Comparison of ENCODE assay signal across 9 mouse cellular contexts in the genomic region with DNA sequence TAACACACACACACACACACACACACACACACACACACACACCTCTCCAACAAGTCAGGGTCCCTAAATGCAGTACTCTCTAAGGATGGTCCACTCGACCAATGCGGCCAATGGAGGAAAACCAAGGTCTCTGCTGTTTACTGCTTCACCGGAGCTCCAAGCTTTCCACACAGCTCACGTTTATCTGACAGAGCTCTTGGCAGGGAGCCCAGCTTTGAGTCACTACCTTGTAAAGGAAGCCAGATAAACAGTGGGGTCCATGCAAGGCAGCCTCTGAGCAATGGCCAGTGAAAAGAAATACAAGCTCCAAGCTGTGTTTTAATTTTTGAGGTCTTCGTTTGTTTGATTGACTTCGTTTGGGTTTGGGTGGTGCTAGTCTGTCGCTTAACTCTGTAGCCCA.
DNase-seq lines count a peak whose midpoint lies in the region; ATAC-seq and TF ChIP-seq lines count a peak whose summit lies in the region.
"Had no signal": no experiment of that assay in that cellular context is flagged by ENCODE, and none has a peak within 500 bp of the region (broad histone marks: within the 10 kb centered on the region; RNA-seq: fewer than 3 reads in every experiment).

No protein-coding gene starts in this region.

- H3K4me3 ChIP-seq in forebrain, embryonic 12.5 days (replicated peaks), result no peak overlapping the region
- H3K4me3 ChIP-seq in forebrain, embryonic 11.5 days (ENCODE audit: low read depth, low read length), result no peak overlapping the region
- no peak overlapping the region for H3K4me3 ChIP-seq in forebrain, postnatal 0 days (ENCODE audit: low read depth, low read length)
- H3K4me3 ChIP-seq in intestine, postnatal 0 days (ENCODE audit: low read depth, low read length), result no peak overlapping the region
- H3K4me3 ChIP-seq in liver, embryonic 12.5 days, result no peak overlapping the region
- H3K4me3 ChIP-seq: erythroblast, embryonic 14.5 days had no signal

- no peak for DNase-seq in forebrain, embryonic 11.5 days (ENCODE audit: low spot score)
- DNase-seq in adrenal gland, postnatal 4 days (ENCODE audit: low spot score in 2 of 2), result peak; percentile 45 to 78
- DNase-seq in forebrain, postnatal 0 days, result peak; percentile 72
- DNase-seq in ovary, postnatal 14 days (ENCODE audit: low spot score), result peak; percentile 79
- no peak for DNase-seq in thymus, postnatal 0 days (ENCODE audit: low spot score)

- no peak overlapping the region for H3K4me2 ChIP-seq in forebrain, embryonic 12.5 days
- no peak overlapping the region for H3K4me2 ChIP-seq in forebrain, embryonic 11.5 days (ENCODE audit: low read depth, low read length, severe bottlenecking)
- no peak overlapping the region for H3K4me2 ChIP-seq in forebrain, postnatal 0 days (ENCODE audit: low read depth)
- H3K4me2 ChIP-seq in intestine, postnatal 0 days (replicated peaks; ENCODE audit: low read depth), result no peak overlapping the region
- no peak overlapping the region for H3K4me2 ChIP-seq in liver, embryonic 12.5 days

- WGBS in forebrain, embryonic 12.5 days, result 61% methylated on average over 7 of the region's 7 CpGs
- WGBS in forebrain, embryonic 11.5 days, result 71% methylated on average over 7 of the region's 7 CpGs
- 21% methylated on average over 7 of the region's 7 CpGs for WGBS in forebrain, postnatal 0 days
- WGBS in intestine, postnatal 0 days, result 14% methylated on average over 7 of the region's 7 CpGs
- WGBS in liver, embryonic 12.5 days (ENCODE audit: insufficient replicate concordance), result 52% methylated on average over 7 of the region's 7 CpGs

- H3K27ac ChIP-seq in forebrain, embryonic 12.5 days, result 0 out of 2 replicates have a peak overlapping the region, but pooled peaks have one; percentile 42
- H3K27ac ChIP-seq in forebrain, embryonic 11.5 days (ENCODE audit: low read depth, low read length), result no peak overlapping the region
- no peak overlapping the region for H3K27ac ChIP-seq in forebrain, postnatal 0 days (ENCODE audit: low read depth, low read length)
- H3K27ac ChIP-seq in intestine, postnatal 0 days (ENCODE audit: low read depth, low read length), result no peak overlapping the region
- H3K27ac ChIP-seq in liver, embryonic 12.5 days, result no peak overlapping the region

- H3K36me3 ChIP-seq in forebrain, embryonic 12.5 days (replicated peaks), result no peaks in the 10 kb centered on the region
- H3K36me3 ChIP-seq in forebrain, embryonic 11.5 days (ENCODE audit: control insufficient read depth, insufficient read depth, low read length), result no peaks in the 10 kb centered on the region
- H3K36me3 ChIP-seq in forebrain, postnatal 0 days (ENCODE audit: insufficient read depth), result no peaks in the 10 kb centered on the region
- H3K36me3 ChIP-seq in intestine, postnatal 0 days (ENCODE audit: control insufficient read depth, insufficient read depth), result no peaks in the 10 kb centered on the region
- no peaks in the 10 kb centered on the region for H3K36me3 ChIP-seq in liver, embryonic 12.5 days

- no peaks in the 10 kb centered on the region for H3K9me3 ChIP-seq in forebrain, embryonic 12.5 days
- H3K9me3 ChIP-seq in forebrain, embryonic 11.5 days (ENCODE audit: control insufficient read depth, low read length), result no peaks in the 10 kb centered on the region
- H3K9me3 ChIP-seq in forebrain, postnatal 0 days (ENCODE audit: low read length), result no peaks in the 10 kb centered on the region
- no peaks in the 10 kb centered on the region for H3K9me3 ChIP-seq in intestine, postnatal 0 days (ENCODE audit: control insufficient read depth)
- no peaks in the 10 kb centered on the region for H3K9me3 ChIP-seq in liver, embryonic 12.5 days (replicated peaks)

- H3K9ac ChIP-seq in forebrain, embryonic 12.5 days, result no peak overlapping the region
- H3K9ac ChIP-seq in forebrain, embryonic 11.5 days (ENCODE audit: low read length), result no peak overlapping the region
- no peak overlapping the region for H3K9ac ChIP-seq in forebrain, postnatal 0 days
- no peak overlapping the region for H3K9ac ChIP-seq in intestine, postnatal 0 days (ENCODE audit: low read depth, low read length)
- H3K9ac ChIP-seq in liver, embryonic 12.5 days, result no peak overlapping the region

- TF ChIP-seq CTCF in forebrain, postnatal 0 days (IDR thresholded peaks at IDR 0.05; ENCODE audit: low read depth), result no peak
- TF ChIP-seq CTCF in intestine, postnatal 0 days (IDR thresholded peaks at IDR 0.05; ENCODE audit: low read depth), result no peak

- H3K4me1 ChIP-seq in forebrain, embryonic 12.5 days, result peaks cover 18% of the 10 kb centered on the region
- peaks cover 2% of the 10 kb centered on the region; the same call in 1 of the 2 replicates for H3K4me1 ChIP-seq in forebrain, embryonic 11.5 days (replicated peaks; ENCODE audit: control insufficient read depth, insufficient read depth, low read length)
- H3K4me1 ChIP-seq in forebrain, postnatal 0 days (ENCODE audit: insufficient read depth), result no peaks in the 10 kb centered on the region
- no peaks in the 10 kb centered on the region; the same call in 1 of the 2 replicates for H3K4me1 ChIP-seq in intestine, postnatal 0 days (replicated peaks; ENCODE audit: control insufficient read depth, insufficient read depth, low read length)
- H3K4me1 ChIP-seq in liver, embryonic 12.5 days, result peaks cover under 1% of the 10 kb centered on the region; the same call in 1 of the 2 replicates

- H3K27me3 ChIP-seq in forebrain, embryonic 12.5 days, result peaks cover 28% of the 10 kb centered on the region
- H3K27me3 ChIP-seq in forebrain, embryonic 11.5 days (ENCODE audit: control insufficient read depth, insufficient read depth, low read length), result peaks cover 2% of the 10 kb centered on the region; the same call in 1 of the 2 replicates
- H3K27me3 ChIP-seq in forebrain, postnatal 0 days (ENCODE audit: insufficient read depth, low read length), result no peaks in the 10 kb centered on the region; the same call in 1 of the 2 replicates
- H3K27me3 ChIP-seq in intestine, postnatal 0 days (replicated peaks; ENCODE audit: control insufficient read depth, insufficient read depth, low read length), result no peaks in the 10 kb centered on the region; the same call in 1 of the 2 replicates
- H3K27me3 ChIP-seq in liver, embryonic 12.5 days (replicated peaks), result peaks cover 28% of the 10 kb centered on the region

- peak; percentile 51; the same call in 1 of the 2 replicates for ATAC-seq in forebrain, embryonic 12.5 days (ENCODE audit: low FRiP score)
- no peak for ATAC-seq in forebrain, embryonic 11.5 days (replicated peaks; ENCODE audit: low FRiP score)
- ATAC-seq in forebrain, postnatal 0 days, result 0 out of 2 replicates have a peak, but pooled peaks have one; percentile 42
- ATAC-seq in intestine, postnatal 0 days, result peak; percentile 86
- peak; percentile 64 for ATAC-seq in liver, embryonic 12.5 days

Comparison
In these comparisons a context has a peak if more than half of its experiments do, and no peak if none do; other contexts are left out.
1. DNase-seq: peak in adrenal gland, postnatal 4 days (2 of 2), forebrain, postnatal 0 days (single experiment) and ovary, postnatal 14 days (single experiment); none in forebrain, embryonic 11.5 days (single experiment) and thymus, postnatal 0 days (single experiment).